Mouse (Mus musculus): ENCODE data around the gene Wwp2. TPM values are rescaled to one million over a fixed set of nuclear protein-coding genes. Genes with fewer than 3 reads are reported as not detected.

The Wwp2 gene
- polyA plus RNA-seq, 1 experiment, result 39.5 TPM

GRCm38 (mm10) chr8:107425230-107425597 lies 11.0 kb upstream of the Wwp2 start:
- H3K4me1 ChIP-seq (ENCODE audit: control insufficient read depth, insufficient read depth, insufficient read length), result no peaks in the 10 kb centered on the region
- no peak overlapping the region for H3K4me3 ChIP-seq (ENCODE audit: extremely low read depth, insufficient read depth, insufficient read length)
- WGBS, result 45% methylated on average over 8 of the region's 8 CpGs

GRCm38 (mm10) chr8:107430821-107431220 lies 5.3 kb upstream of the Wwp2 start:
- no peak overlapping the region for H3K4me3 ChIP-seq (ENCODE audit: extremely low read depth, insufficient read depth, insufficient read length)
- no peak overlapping the region for H3K27ac ChIP-seq (ENCODE audit: insufficient read depth, low read length)
- TF ChIP-seq POLR2A (IDR thresholded peaks at IDR 0.05; ENCODE audit: low read depth, low read length) (no peak), CTCF (IDR thresholded peaks at IDR 0.05; ENCODE audit: extremely low read depth, insufficient read depth, insufficient read length, insufficient replicate concordance) (no peak)
- 88% methylated on average over 8 of the region's 8 CpGs for WGBS
- H3K36me3 ChIP-seq (ENCODE audit: control insufficient read depth, insufficient read depth, low read length), result no peaks in the 10 kb centered on the region
- DNase-seq (ENCODE audit: low read depth in 1 of 2, low spot score in 2 of 2), result no peak
- H3K4me1 ChIP-seq (ENCODE audit: control insufficient read depth, insufficient read depth, insufficient read length), result no peaks in the 10 kb centered on the region; the same call in 1 of the 2 replicates
- no peaks in the 10 kb centered on the region for H3K27me3 ChIP-seq (ENCODE audit: control insufficient read depth, insufficient read depth, low read length)

More at GRCm38 (mm10) chr8:107425230-107425597, 11.0 kb upstream of the Wwp2 start:
- no peaks in the 10 kb centered on the region for H3K27me3 ChIP-seq (ENCODE audit: control insufficient read depth, insufficient read depth, low read length)
- no peak for TF ChIP-seq CTCF (IDR thresholded peaks at IDR 0.05; ENCODE audit: extremely low read depth, insufficient read depth, insufficient read length, insufficient replicate concordance)
- no peak for DNase-seq (ENCODE audit: low read depth in 1 of 2, low spot score in 2 of 2)
- H3K27ac ChIP-seq (ENCODE audit: insufficient read depth, low read length), result no peak overlapping the region
- peaks cover 5% of the 10 kb centered on the region; the same call in 1 of the 2 replicates for H3K36me3 ChIP-seq (ENCODE audit: control insufficient read depth, insufficient read depth, low read length)

GRCm38 (mm10) chr8:107435421-107435961 lies 674 bp upstream of the Wwp2 start:
- peak in 1 of 2 experiments; percentile 15 for DNase-seq (ENCODE audit: low read depth in 1 of 2, low spot score in 2 of 2)
- no peak for TF ChIP-seq CTCF (IDR thresholded peaks at IDR 0.05; ENCODE audit: extremely low read depth, insufficient read depth, insufficient read length, insufficient replicate concordance)
- no peak for TF ChIP-seq POLR2A (IDR thresholded peaks at IDR 0.05; ENCODE audit: low read depth, low read length)
- H3K27ac ChIP-seq (ENCODE audit: insufficient read depth, low read length), result peak overlapping the region; percentile 84; the same call in 1 of the 2 replicates
- peak overlapping the region; percentile 68 for H3K4me3 ChIP-seq (ENCODE audit: extremely low read depth, insufficient read depth, insufficient read length)
- H3K27me3 ChIP-seq (ENCODE audit: control insufficient read depth, insufficient read depth, low read length), result no peaks in the 10 kb centered on the region
- 35% methylated on average over 11 of the region's 11 CpGs for WGBS
- peaks cover 3% of the 10 kb centered on the region; the same call in 1 of the 2 replicates for H3K4me1 ChIP-seq (ENCODE audit: control insufficient read depth, insufficient read depth, insufficient read length)
- H3K36me3 ChIP-seq (ENCODE audit: control insufficient read depth, insufficient read depth, low read length), result no peaks in the 10 kb centered on the region

GRCm38 (mm10) chr8:107436841-107437421 lies 766 bp downstream of the Wwp2 start:
- Histone ChIP-seq H3K27me3 (ENCODE audit: control insufficient read depth, insufficient read depth, low read length) (no peaks in the 10 kb centered on the region), H3K27ac (ENCODE audit: insufficient read depth, low read length) (peak overlapping the region; percentile 72), H3K36me3 (ENCODE audit: control insufficient read depth, insufficient read depth, low read length) (no peaks in the 10 kb centered on the region), H3K4me3 (ENCODE audit: extremely low read depth, insufficient read depth, insufficient read length) (peak overlapping the region; percentile 68), H3K4me1 (ENCODE audit: control insufficient read depth, insufficient read depth, insufficient read length) (peaks cover 3% of the 10 kb centered on the region; the same call in 1 of the 2 replicates)
- peak in 1 of 2 experiments; percentile 23 for DNase-seq (ENCODE audit: low read depth in 1 of 2, low spot score in 2 of 2)
- TF ChIP-seq CTCF (IDR thresholded peaks at IDR 0.05; ENCODE audit: extremely low read depth, insufficient read depth, insufficient read length, insufficient replicate concordance) (no peak), POLR2A (IDR thresholded peaks at IDR 0.05; ENCODE audit: low read depth, low read length) (no peak)
- WGBS, result 2% methylated on average over 16 of the region's 16 CpGs

GRCm38 (mm10) chr8:107437711-107438110 lies 1.5 kb downstream of the Wwp2 start:
- Histone ChIP-seq H3K27me3 (ENCODE audit: control insufficient read depth, insufficient read depth, low read length) (no peaks in the 10 kb centered on the region), H3K4me3 (ENCODE audit: extremely low read depth, insufficient read depth, insufficient read length) (no peak overlapping the region; the same call in 1 of the 2 replicates), H3K4me1 (ENCODE audit: control insufficient read depth, insufficient read depth, insufficient read length) (peaks cover 3% of the 10 kb centered on the region; the same call in 1 of the 2 replicates), H3K27ac (ENCODE audit: insufficient read depth, low read length) (peak overlapping the region; percentile 51; the same call in 1 of the 2 replicates), H3K36me3 (ENCODE audit: control insufficient read depth, insufficient read depth, low read length) (no peaks in the 10 kb centered on the region)
- DNase-seq (ENCODE audit: low read depth in 1 of 2, low spot score in 2 of 2), result no peak
- WGBS, result 84% methylated on average over 2 of the region's 2 CpGs
- TF ChIP-seq POLR2A (IDR thresholded peaks at IDR 0.05; ENCODE audit: low read depth, low read length) (no peak), CTCF (IDR thresholded peaks at IDR 0.05; ENCODE audit: extremely low read depth, insufficient read depth, insufficient read length, insufficient replicate concordance) (no peak)

- H3K27me3 ChIP-seq (ENCODE audit: control insufficient read depth, insufficient read depth, low read length), result no peaks in the 10 kb centered on the region
- peaks cover 3% of the 10 kb centered on the region; the same call in 1 of the 2 replicates for H3K4me1 ChIP-seq (ENCODE audit: control insufficient read depth, insufficient read depth, insufficient read length)
- TF ChIP-seq CTCF (IDR thresholded peaks at IDR 0.05; ENCODE audit: extremely low read depth, insufficient read depth, insufficient read length, insufficient replicate concordance) (no peak), POLR2A (IDR thresholded peaks at IDR 0.05; ENCODE audit: low read depth, low read length) (no peak)
- no peak overlapping the region for H3K27ac ChIP-seq (ENCODE audit: insufficient read depth, low read length)
- H3K36me3 ChIP-seq (ENCODE audit: control insufficient read depth, insufficient read depth, low read length), result no peaks in the 10 kb centered on the region
- H3K4me3 ChIP-seq (ENCODE audit: extremely low read depth, insufficient read depth, insufficient read length), result no peak overlapping the region
- 74% methylated on average over 3 of the region's 3 CpGs for WGBS
- DNase-seq (ENCODE audit: low read depth in 1 of 2, low spot score in 2 of 2), result no peak
These were observed 3.9 kb downstream of the Wwp2 start for GRCm38 (mm10) chr8:107439880-107440625.

Data from spleen, adult 2 months (tissue).